Mouse (Mus musculus): ENCODE results near the gene Fam171b. TPM values are rescaled to one million over a fixed set of nuclear protein-coding genes. Genes with fewer than 3 reads are reported as not detected.

Gene Fam171b
- polyA plus RNA-seq (2015; fragmentation: Nextera tagmentation; extraction: Ambion mirVana) = 10.5 and 13.6 TPM in 2 replicates

DNA sequence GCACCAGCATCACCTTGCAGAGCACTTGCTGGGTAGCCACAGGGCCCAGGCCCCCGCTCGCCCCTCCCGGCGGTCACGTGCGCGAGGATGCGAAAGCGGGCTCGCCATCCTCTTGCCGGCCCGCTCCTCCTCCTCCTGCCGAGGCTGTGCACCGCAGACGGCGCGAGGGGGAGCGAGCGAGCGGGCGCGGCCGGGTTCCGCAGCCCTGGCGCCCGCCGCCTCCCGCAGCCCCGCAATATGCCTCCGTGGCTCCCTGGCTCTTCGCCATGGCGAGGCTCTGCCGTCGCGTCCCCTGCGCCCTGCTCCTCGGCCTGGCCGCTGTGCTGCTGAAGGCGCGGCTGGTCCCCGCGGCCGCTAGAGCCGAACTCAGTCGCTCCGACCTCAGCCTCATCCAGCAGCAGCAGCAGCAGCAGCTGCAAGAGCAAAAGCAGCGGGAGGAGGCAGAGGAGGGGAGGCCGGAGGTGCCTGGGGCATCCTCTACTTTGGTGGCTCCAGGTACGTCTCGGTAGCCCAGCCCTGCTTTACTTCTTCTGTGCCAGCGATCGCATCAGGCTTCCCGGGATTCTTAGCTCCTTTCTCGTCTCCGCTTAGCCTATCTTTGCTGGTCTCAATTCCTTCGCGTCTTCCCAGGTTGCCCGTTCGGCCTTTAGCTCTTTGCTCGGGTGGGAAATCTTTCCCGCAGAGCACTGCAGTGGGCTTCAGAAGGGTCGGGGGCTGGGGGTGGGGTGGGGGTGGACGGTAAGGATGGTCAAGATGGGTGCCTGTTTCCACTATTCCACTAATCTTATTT is at the start of gene Fam171b:
Gene Fam171b (plus strand): TSS at position 154 of the 790 bp plus-strand sequence.
- Histone ChIP-seq H3K27me3 (replicated peaks) (no peaks in the 10 kb centered on the region), H3K4me1 (peaks cover 6% of the 10 kb centered on the region; the same call in 1 of the 2 replicates), H3K9me3 (no peaks in the 10 kb centered on the region), H3K27ac (peak within 1 kb of the TSS; percentile 51; the same call in 1 of the 2 replicates), H3K36me3 (no peaks in the 10 kb centered on the region), H3K9ac (peak within 1 kb of the TSS; percentile 53), H3K4me2 (peak within 1 kb of the TSS; percentile 85), H3K4me3 (replicated peaks) (peak within 1 kb of the TSS; percentile 63)
- peak; percentile 88 for ATAC-seq (ENCODE audit: insufficient read depth, low FRiP score, low read depth)
- under 1% methylated on average over 59 of the region's 63 CpGs for WGBS

GRCm38 (mm10) chr2:83766058-83766457 is 46.4 kb upstream of the Fam171b start:
- Histone ChIP-seq H3K36me3 (peaks cover 9% of the 10 kb centered on the region), H3K9me3 (no peaks in the 10 kb centered on the region), H3K4me3 (replicated peaks) (no peak overlapping the region), H3K9ac (no peak overlapping the region), H3K27me3 (replicated peaks) (no peaks in the 10 kb centered on the region), H3K4me1 (no peaks in the 10 kb centered on the region), H3K27ac (no peak overlapping the region), H3K4me2 (no peak overlapping the region)
- 45% methylated on average over 6 of the region's 6 CpGs for WGBS
- ATAC-seq (ENCODE audit: insufficient read depth, low FRiP score, low read depth) = no peak

DNA sequence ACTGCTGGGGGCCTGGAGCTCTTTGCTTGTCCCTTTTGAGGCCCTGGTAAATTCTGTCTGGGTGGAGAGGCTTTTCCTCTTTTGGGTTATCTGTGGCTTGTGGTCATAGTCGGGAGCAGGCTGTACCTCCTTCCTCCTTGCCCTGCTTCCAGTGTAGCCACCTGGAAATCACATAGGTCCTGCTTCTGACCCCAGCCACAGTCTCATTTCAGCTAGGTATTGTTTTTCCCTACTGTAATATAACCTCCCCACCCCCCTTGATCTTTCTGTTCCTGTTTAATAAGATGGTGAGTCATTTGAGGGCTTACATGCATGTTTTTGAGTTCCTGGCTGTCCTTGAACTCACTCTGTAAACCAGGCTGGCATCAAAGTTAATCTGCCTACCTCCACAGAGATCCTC is 45.6 kb upstream of the Fam171b start:
- Histone ChIP-seq H3K36me3 (peaks cover 9% of the 10 kb centered on the region), H3K27ac (no peak overlapping the region), H3K4me2 (no peak overlapping the region), H3K4me1 (no peaks in the 10 kb centered on the region), H3K27me3 (replicated peaks) (no peaks in the 10 kb centered on the region), H3K9me3 (no peaks in the 10 kb centered on the region), H3K4me3 (replicated peaks) (no peak overlapping the region), H3K9ac (no peak overlapping the region)
- 71% methylated on average over 1 of the region's 1 CpGs for WGBS
- no peak for ATAC-seq (ENCODE audit: insufficient read depth, low FRiP score, low read depth)

- Histone ChIP-seq H3K9ac (no peak overlapping the region), H3K36me3 (peaks cover 18% of the 10 kb centered on the region), H3K27ac (no peak overlapping the region), H3K4me3 (replicated peaks) (no peak overlapping the region), H3K4me2 (no peak overlapping the region), H3K9me3 (no peaks in the 10 kb centered on the region), H3K4me1 (no peaks in the 10 kb centered on the region), H3K27me3 (replicated peaks) (no peaks in the 10 kb centered on the region)
- WGBS = 87% methylated on average over 4 of the region's 4 CpGs
- ATAC-seq (ENCODE audit: insufficient read depth, low FRiP score, low read depth) = no peak
These were observed 44.0 kb upstream of the Fam171b start for GRCm38 (mm10) chr2:83768311-83769047.

DNA sequence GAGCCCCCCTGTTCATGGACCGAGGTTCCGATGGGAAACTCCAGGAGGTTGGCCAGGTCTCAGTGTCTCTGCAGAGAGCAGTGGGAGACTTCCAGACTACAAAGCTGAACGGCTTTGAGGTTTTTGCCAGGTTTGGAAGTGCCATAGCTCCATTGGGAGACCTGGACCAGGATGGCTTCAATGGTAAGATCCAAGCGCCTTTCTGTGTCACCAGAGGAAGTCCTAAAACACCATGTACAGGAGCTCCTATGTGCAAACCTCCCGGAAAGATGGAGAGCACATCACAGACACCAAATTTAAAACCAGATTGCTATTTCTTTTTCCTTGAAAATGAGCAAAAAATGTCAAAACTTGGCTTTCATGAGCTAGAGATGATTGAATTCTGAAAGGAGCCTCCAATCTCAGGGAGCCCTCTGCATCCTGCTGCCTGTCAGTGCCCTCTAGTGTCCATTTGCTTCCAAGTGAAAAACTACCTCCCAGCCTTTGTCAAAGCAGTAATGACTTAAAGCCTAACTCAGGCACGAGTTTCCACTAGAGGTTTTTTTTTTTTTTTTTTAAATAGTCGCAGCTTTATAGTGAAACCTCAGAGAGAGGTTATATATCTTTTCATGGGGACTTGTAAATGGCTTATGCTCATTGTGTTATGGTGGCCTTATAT is 41.2 kb upstream of the Fam171b start:
- 58% methylated on average over 7 of the region's 7 CpGs for WGBS
- no peak overlapping the region for H3K9ac ChIP-seq
- no peaks in the 10 kb centered on the region for H3K9me3 ChIP-seq
- no peak overlapping the region for H3K4me2 ChIP-seq
- no peaks in the 10 kb centered on the region for H3K4me1 ChIP-seq
- peaks cover 18% of the 10 kb centered on the region for H3K36me3 ChIP-seq
- H3K4me3 ChIP-seq (replicated peaks) = no peak overlapping the region
- no peaks in the 10 kb centered on the region for H3K27me3 ChIP-seq (replicated peaks)
- 0 out of 2 replicates have a peak, but pooled peaks have one; percentile 43 for ATAC-seq (ENCODE audit: insufficient read depth, low FRiP score, low read depth)
- H3K27ac ChIP-seq = no peak overlapping the region; the same call in 1 of the 2 replicates

DNA sequence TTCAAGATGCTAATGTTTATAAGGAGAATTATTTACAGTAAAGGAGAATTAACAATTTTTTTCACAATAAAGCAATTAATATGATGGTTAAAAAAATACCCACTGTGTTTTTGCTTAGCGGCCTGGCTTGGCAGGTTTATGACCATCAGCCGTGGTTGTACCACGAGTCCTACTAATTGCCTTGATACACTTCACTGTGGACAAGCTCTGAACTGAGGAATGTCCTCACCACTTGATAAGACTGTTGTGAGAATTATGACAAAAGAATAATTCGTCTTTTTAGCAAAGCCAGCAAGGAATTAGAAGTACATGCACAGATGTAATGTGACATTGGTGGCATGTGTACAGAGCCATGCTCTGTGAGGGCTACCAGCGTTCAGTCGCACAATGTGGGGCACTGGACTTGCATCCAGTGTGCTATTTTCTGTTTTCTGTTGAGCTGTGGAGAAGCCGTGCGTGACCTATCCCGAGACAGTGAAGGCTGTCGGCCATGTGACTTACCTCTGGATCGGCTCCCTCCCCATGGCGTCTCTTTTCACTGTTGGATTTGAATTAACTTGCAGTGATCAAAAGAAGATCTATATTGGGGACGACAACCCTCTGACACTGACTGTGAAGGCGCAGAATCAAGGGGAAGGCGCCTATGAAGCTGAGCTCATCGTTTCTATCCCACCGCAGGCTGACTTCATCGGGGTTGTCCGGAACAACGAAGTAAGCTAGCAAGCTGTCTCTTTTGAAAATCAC is 20.9 kb upstream of the Fam171b start:
- Histone ChIP-seq H3K27ac (no peak overlapping the region), H3K4me1 (no peaks in the 10 kb centered on the region), H3K4me2 (no peak overlapping the region), H3K27me3 (replicated peaks) (no peaks in the 10 kb centered on the region), H3K4me3 (replicated peaks) (no peak overlapping the region), H3K9me3 (no peaks in the 10 kb centered on the region), H3K36me3 (peaks cover 18% of the 10 kb centered on the region), H3K9ac (no peak overlapping the region)
- ATAC-seq (ENCODE audit: insufficient read depth, low FRiP score, low read depth) = no peak
- 92% methylated on average over 20 of the region's 20 CpGs for WGBS

- no peaks in the 10 kb centered on the region for H3K9me3 ChIP-seq
- H3K27me3 ChIP-seq (replicated peaks) = no peaks in the 10 kb centered on the region
- no peak overlapping the region for H3K4me2 ChIP-seq
- H3K4me1 ChIP-seq = no peaks in the 10 kb centered on the region
- no peak overlapping the region for H3K4me3 ChIP-seq (replicated peaks)
- no peak overlapping the region for H3K27ac ChIP-seq
- peaks cover 23% of the 10 kb centered on the region for H3K36me3 ChIP-seq
- 88% methylated on average over 4 of the region's 4 CpGs for WGBS
- no peak overlapping the region for H3K9ac ChIP-seq
- ATAC-seq (ENCODE audit: insufficient read depth, low FRiP score, low read depth) = no peak
These were observed 20.3 kb upstream of the Fam171b start for GRCm38 (mm10) chr2:83792102-83792501.

DNA sequence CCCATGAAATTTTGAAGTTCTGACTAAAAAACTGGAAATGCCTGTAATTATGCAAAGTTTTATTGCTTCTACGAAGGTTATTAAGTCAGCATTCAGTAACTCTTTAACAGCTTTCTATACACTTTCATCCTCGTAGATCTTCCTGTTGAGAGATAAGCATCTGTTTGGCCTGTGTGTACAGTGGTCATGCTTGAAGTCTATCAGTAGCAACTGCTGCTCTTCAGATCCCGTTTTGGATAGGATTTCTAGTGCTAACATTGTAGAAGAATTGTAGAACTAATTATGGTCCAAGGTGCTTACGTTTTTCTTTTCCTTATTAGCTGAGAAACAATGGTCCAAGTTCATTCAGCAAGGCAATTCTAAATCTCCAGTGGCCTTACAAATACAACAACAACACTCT is 16.7 kb upstream of the Fam171b start:
- Histone ChIP-seq H3K36me3 (peaks cover 33% of the 10 kb centered on the region), H3K4me3 (replicated peaks) (no peak overlapping the region), H3K9me3 (no peaks in the 10 kb centered on the region), H3K9ac (no peak overlapping the region), H3K27ac (no peak overlapping the region), H3K4me1 (no peaks in the 10 kb centered on the region), H3K27me3 (replicated peaks) (no peaks in the 10 kb centered on the region), H3K4me2 (no peak overlapping the region)
- 78% methylated on average over 4 of the region's 4 CpGs for WGBS
- no peak for ATAC-seq (ENCODE audit: insufficient read depth, low FRiP score, low read depth)

GRCm38 (mm10) chr2:83797902-83798497 is 14.4 kb upstream of the Fam171b start:
- 78% methylated on average over 9 of the region's 9 CpGs for WGBS

DNA sequence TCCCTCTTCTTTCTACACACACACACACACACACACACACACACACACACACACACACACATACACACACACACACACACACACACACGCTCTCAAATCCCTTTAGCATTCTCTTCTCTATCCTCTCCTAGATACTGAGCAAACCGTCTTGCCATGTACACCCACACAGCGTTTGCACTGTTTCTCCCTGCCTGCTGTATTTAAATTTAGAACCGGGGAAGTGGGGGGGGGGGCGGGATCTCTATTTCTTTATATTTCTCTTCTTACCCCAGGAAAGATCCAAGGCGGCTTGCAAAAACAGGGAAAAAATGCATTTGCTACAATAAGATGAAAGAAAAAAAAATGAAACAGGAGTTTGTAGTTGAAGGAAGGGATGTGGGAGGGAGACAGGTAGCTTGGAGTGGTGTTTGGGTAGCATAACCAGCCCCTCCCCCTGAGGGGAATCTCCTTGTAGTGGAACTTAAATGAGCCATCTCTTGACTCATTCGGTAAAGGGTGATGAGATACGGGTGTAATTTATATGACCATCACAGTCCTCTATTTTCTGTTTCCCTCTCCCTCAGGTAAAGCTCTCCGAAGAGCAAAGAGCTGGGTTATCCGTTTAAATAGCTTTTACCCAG is 947 bp downstream of the Fam171b start:
- no peaks in the 10 kb centered on the region for H3K36me3 ChIP-seq
- H3K9ac ChIP-seq = no peak overlapping the region
- H3K4me3 ChIP-seq (replicated peaks) = peak overlapping the region; percentile 63
- peak overlapping the region; percentile 85 for H3K4me2 ChIP-seq
- no peaks in the 10 kb centered on the region for H3K27me3 ChIP-seq (replicated peaks)
- H3K9me3 ChIP-seq = no peaks in the 10 kb centered on the region
- H3K27ac ChIP-seq = no peak overlapping the region
- peaks cover 6% of the 10 kb centered on the region; the same call in 1 of the 2 replicates for H3K4me1 ChIP-seq
- ATAC-seq (ENCODE audit: insufficient read depth, low FRiP score, low read depth) = no peak
- 11% methylated on average over 10 of the region's 10 CpGs for WGBS

More at GRCm38 (mm10) chr2:83797902-83798497, 14.4 kb upstream of the Fam171b start:
- Histone ChIP-seq H3K4me2 (no peak overlapping the region), H3K27ac (no peak overlapping the region), H3K9me3 (no peaks in the 10 kb centered on the region), H3K36me3 (peaks cover 37% of the 10 kb centered on the region), H3K9ac (no peak overlapping the region), H3K4me1 (no peaks in the 10 kb centered on the region), H3K4me3 (replicated peaks) (no peak overlapping the region), H3K27me3 (replicated peaks) (no peaks in the 10 kb centered on the region)
- ATAC-seq (ENCODE audit: insufficient read depth, low FRiP score, low read depth) = no peak
